Mouse (Mus musculus): ENCODE results near the gene Tmem98.

DNA sequence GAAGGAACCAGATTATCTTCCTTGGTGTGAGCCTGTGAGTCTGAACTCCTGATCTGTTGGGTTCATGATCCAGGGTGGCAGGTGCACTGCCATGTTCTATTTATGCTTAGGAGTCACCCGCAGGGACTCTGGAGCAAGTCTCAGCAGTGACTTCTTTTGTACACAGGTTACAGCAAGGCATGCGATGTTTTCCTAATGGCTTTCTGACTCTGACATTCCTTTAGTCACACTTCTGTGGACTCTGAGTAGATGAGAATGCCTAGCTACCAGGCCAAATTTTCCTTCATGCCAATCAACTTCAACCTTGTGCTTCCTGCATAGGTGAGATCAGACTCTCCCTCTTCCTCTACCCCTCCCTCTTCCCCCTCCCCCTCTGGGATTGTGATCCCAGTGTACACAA is 25.4 kb downstream of the Tmem98 start:
- TF ChIP-seq POLR2A (IDR thresholded peaks at IDR 0.05; ENCODE audit: control insufficient read depth, extremely low read depth, insufficient read depth, low read length, poor library complexity) (no peak), CTCF (IDR thresholded peaks at IDR 0.05; ENCODE audit: borderline replicate concordance, control insufficient read depth, extremely low read depth, insufficient read depth, low read length, poor library complexity) (no peak)
